Mouse (Mus musculus): Measurements from ENCODE around the gene Immp1l. TPM values are rescaled to one million over a fixed set of nuclear protein-coding genes. Genes with fewer than 3 reads are reported as not detected.

Gene Immp1l
- polyA plus RNA-seq, 1 experiment from 2014 or later = 64.4 TPM

DNA sequence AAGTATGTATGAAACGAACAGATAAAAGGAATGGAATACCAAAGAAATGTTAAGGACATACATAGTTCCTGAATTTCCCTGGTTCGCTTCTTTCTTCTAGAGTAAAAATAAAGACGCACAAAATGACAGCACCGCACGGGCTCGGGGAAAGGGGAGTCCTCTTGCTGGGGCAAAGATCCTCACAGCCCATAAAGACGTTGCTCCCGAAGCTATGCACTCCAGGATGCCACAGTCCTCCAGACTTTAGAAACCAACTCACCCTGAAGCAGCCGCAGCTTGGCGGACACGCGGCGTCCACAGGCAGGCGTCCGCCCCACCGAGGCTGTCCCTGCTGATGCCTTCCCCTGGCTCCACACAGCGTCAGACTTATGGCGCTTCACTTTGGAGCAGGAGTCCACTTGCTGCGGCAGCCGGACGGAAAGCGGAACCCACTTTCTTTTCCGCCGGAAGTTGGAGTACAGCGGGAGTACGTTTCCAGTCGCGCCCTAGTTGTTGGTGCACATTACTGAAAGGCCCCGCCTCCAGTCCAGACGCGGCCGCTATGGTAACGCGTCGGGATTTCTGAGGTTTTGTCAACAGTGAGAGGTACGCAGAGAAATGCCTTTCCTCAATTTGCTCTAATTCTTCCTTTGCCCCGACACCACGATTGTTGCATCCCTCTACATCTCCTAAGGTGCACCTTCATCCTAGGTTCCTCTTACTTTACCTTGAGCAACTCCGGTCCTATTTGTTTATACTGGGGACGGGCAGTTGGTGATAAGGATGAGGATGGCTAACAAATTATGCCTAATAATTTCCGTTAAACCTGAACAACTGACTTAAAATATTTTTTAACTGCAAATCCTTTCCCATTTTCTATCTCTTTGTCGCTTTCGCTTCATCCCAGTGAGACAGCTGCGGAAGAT, 98.6 kb downstream of the Immp1l start, which contains the start of gene Dnajc24:
Gene Dnajc24 (minus strand): TSS at position 715 of the 905 bp plus-strand sequence.
- Histone ChIP-seq H3K9me3 (ENCODE audit: low read length) (no peaks in the 10 kb centered on the region), H3K36me3 (replicated peaks; ENCODE audit: insufficient read depth, low read length) (no peaks in the 10 kb centered on the region), H3K4me1 (ENCODE audit: insufficient read depth) (0 out of 2 replicates have a peak, but pooled peaks cover 4% of the 10 kb centered on the region), H3K27ac (ENCODE audit: low read depth) (peak within 1 kb of the TSS; percentile 77), H3K4me2 (ENCODE audit: low read depth, low read length) (peak within 1 kb of the TSS; percentile 90), H3K27me3 (ENCODE audit: insufficient read depth, low read length) (no peaks in the 10 kb centered on the region), H3K4me3 (ENCODE audit: low read depth, low read length) (peak within 1 kb of the TSS; percentile 92), H3K9ac (replicated peaks) (peak within 1 kb of the TSS; percentile 92)
- DNase-seq (peak; percentile 92), ATAC-seq (peak; percentile 99)
- TF ChIP-seq EP300 (IDR thresholded peaks at IDR 0.05; ENCODE audit: low read depth) (no peak), CTCF (IDR thresholded peaks at IDR 0.05; ENCODE audit: low read depth) (no peak)
- WGBS (ENCODE audit: insufficient replicate concordance) = 2% methylated on average over 44 of the region's 44 CpGs

DNA sequence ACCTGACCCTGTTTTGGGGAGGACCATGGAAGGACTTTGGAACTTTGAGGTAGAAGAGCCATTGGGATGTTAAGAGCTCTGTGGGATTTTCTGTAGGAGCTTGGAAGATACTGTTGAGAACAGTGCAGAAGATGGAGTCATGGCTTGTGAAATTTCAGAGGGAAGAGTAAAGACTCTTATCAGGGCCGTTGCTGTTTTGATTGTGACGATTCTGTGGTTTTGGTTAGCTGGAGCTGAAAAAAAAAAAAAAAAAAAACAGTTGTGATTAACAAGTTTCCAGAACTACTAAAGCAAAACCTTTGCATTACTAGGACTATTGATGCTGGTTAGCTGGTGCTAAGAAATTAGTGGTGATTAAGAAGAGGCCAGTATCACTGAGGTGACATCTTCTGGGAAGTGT, 104.0 kb downstream of the Immp1l start:
- Histone ChIP-seq H3K27me3 (ENCODE audit: insufficient read depth, low read length) (no peaks in the 10 kb centered on the region), H3K4me1 (ENCODE audit: insufficient read depth) (no peaks in the 10 kb centered on the region), H3K27ac (ENCODE audit: low read depth) (no peak overlapping the region), H3K9ac (replicated peaks) (no peak overlapping the region), H3K4me3 (ENCODE audit: low read depth, low read length) (no peak overlapping the region), H3K4me2 (ENCODE audit: low read depth, low read length) (no peak overlapping the region), H3K36me3 (replicated peaks; ENCODE audit: insufficient read depth, low read length) (no peaks in the 10 kb centered on the region), H3K9me3 (ENCODE audit: low read length) (no peaks in the 10 kb centered on the region)
- DNase-seq (no peak), ATAC-seq (no peak)
- 32% methylated on average over 2 of the region's 2 CpGs for WGBS (ENCODE audit: insufficient replicate concordance)
- TF ChIP-seq CTCF (IDR thresholded peaks at IDR 0.05; ENCODE audit: low read depth) (no peak), EP300 (IDR thresholded peaks at IDR 0.05; ENCODE audit: low read depth) (no peak)

Small RNA genes within 50 kb of the gene (microRNA-seq; reads per million reads assigned to microRNA genes)
- not detected for gene Gm22002

Other genes starting within 250 kb of the Immp1l start
- not detected in 2 replicates for gene Pax6, start 235.7 kb upstream of the Immp1l start, polyA plus RNA-seq (2015; fragmentation: Nextera tagmentation; extraction: Ambion mirVana)
- gene Elp4, start 74 bp upstream of the Immp1l start, polyA plus RNA-seq (2015; fragmentation: Nextera tagmentation; extraction: Ambion mirVana) = 8.0 and 9.7 TPM in 2 replicates
- 15.4 and 15.9 TPM in 2 replicates for gene Dnajc24, start 98.9 kb downstream of the Immp1l start, polyA plus RNA-seq (2015; fragmentation: Nextera tagmentation; extraction: Ambion mirVana)